Mouse (Mus musculus): ENCODE measurements around the gene Haghl. TPM values are rescaled to one million over a fixed set of nuclear protein-coding genes. Genes with fewer than 3 reads are reported as not detected.
"Not testable (repeated sequence)": the region's sequence is repeated elsewhere in the genome, so short reads cannot be mapped to it uniquely, and the experiment has no call there.

The Haghl gene
- polyA plus RNA-seq, 1 experiment, result 47.3 TPM

DNA sequence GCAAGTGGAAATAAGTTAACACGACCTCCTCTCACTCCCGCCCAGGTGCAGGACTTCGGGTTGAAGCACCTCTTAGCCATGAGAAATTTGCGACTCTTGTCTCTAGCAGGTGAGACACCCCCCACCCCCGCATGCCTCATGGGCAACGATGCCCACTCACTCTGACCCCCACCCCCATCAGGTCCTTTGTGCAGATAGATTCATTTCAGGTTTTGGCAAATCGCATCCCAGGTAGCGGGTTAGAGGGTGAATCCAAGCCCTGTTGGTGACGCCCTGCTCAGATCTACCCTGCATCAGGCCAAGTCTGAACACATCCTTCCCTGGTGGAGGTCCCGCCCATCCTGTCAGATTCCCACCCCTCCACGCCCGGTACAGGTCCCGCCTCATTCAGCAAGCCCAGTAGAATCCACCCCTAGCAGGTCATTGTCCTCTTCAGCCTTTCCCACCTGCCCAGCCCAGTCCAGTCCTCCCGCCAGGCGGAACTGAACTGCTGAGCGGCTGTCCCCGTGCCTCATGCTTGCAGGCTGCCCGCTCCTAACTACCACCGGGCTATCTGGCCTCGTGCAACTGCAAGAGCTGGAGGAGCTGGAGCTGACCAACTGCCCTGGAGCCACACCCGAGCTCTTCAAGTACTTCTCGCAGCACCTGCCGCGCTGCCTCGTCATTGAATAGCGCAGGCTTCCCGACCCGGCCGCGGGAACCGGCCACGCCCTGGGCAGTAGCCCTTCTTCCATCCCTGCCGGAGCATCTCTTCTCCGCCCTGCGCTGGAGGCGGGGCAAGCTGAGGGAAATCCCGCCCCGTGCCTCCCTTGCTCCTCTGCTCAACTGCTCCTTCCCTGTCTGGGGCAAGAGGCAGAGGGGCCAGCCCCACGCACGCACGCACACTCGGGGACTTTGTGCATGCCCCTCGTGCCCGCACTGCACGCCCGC is 33.6 kb upstream of the Haghl start:
- DNase-seq (ENCODE audit: low read depth), result no peak

DNA sequence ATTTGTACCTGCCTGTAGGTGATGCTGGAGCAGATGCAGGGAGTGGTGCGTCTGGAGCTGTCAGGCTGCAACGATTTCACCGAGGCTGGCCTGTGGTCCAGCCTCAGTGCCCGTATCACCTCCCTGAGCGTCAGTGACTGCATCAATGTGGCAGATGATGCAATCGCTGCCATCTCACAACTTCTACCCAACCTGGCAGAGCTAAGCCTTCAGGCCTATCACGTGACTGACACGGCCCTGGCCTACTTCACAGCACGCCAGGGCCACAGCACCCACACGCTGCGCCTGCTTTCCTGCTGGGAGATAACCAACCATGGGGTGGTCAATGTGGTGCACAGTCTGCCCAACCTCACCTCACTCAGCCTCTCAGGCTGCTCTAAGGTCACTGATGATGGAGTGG is 32.2 kb upstream of the Haghl start:
- DNase-seq (ENCODE audit: low read depth), result no peak

DNA sequence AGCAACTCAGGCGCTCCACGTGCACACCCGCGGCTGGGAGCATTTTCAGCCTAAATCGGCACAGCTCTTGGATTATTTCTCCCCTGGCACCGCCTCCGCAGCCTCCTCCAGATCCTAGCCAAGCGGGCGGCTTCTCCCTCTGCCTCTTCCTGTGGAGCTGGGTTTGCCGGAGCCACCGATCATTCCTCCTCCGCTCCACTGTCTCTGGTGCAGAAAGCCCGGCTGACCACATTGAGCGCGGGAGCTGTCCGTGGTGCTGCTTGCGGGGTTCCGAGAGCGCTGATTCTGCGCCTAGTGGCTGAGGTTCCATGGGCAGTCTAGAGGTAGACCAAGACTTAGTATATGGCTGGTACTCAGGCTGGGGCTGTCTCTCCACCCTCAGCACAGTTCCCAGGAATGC is 28.0 kb upstream of the Haghl start:
- no peak for DNase-seq (ENCODE audit: low read depth)

DNA sequence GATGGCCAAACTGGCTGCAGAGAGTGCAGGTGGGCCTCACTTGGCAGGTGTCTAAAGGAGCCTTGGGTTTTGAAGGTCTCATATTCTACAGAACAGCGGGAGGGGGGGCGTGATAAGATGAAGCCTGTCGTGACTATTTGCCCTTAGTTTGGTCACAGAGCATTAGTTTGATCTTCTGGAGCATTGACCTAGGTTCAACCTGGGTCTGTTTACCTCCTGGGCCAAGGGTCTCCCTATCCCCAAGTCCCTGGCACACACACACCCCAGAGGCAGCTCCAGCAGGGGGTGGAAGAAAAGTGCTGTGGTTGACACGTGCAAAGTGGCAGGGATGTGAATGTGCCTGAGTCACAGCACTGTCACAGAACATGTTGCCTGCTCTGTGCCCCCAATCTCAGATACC is 25.4 kb upstream of the Haghl start:
- DNase-seq (ENCODE audit: low read depth), result no peak

DNA sequence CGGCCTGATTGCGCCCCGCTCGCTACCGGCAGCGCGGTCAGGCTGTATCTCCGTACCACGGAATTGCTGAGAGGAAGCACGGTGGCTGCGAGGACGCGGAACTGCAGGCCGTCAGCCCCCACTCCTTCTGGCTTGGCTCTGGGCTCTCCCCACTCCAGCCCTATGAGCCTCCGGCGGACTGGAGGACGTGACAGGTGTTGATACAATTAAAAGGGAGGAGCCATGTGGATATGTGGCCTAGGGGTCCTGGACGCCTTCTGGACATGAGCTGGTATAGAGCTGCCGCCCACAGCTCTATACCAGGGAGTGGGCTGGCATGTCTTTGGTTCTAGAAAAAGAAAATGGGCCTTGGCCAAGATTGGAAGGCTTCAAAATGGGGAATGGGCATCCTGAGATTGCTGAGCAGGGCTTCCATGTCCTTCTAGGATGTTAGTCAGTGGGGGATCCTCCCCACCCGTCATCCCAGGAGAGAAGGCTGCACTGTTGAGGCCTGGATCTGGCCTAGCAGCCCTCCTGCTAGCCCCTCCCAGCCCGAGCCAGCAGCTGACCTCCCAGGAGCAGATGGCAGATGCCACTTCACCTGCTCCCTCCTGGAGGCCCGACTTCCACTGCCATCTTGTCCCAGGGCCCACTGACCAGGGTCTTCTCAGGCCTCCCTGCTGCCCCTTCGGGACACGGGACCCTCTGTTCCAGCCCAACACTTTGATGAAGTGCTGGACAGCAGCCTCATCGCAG is 24.3 kb upstream of the Haghl start:
- no peak for DNase-seq (ENCODE audit: low read depth)

DNA sequence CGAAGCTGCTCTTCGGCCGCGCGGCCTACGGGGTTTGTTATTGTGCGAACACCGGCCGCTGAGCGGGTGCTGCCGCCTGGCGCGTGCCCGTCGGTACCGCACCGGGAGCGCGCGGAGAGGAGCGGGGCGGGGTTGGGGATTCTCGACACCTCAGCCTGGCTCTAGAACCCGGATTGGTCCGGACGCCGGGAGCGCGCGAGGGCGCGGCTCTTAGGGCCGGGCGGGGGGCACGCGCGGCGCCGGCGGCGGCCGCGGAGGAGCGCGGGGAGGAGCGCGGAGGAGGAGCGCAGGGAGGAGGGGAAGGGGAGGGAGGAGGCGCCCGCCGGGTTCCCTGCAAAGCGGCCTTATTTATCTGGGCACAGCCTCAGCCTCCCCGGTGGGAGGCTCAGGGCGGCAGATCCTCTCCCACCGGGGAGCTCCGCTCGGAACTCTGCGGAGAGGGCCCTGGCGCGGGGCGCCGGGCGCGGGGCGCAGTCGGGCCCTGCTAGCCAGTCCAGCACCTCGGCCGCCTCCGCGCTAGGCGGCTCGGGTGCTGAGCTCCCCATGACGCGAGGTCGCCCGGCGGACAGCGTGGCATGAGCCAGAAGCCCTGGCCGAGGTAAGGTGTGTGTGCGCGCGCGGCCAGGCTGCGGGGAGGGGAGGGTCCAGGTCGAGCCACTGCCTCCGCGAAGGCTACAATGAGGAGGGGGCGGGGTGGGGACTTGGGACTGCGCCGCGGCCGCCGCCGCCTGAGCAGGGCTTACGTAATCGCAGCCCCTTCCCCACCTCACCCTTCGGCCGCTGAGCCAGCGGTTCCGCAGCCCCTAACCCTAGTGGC is 23.5 kb upstream of the Haghl start, which contains the start of gene Fbxl16:
Gene Fbxl16, plus strand, starts transcription at position 297 of the 817 bp plus-strand sequence.
- DNase-seq (ENCODE audit: low read depth), result no peak

DNA sequence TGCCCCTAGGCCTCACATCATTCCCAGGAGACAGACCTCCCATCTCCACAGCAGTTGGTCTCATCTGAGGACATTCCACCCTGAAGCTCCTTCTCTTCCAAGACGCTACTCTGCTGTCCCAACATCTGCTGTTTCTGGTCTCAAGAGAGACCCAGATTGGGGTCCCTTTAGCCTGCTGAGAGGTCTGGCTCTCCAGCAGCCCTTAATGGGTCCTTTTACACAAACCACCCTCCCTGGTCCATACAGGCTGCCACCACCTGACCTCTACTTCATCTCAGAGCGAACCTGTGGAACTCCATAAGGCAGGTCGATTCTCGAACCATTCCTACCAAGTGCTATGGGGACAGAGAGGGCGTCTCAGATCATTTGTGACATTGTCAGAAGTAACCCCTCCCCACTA is 22.6 kb upstream of the Haghl start:
- no peak for DNase-seq (ENCODE audit: low read depth)

DNA sequence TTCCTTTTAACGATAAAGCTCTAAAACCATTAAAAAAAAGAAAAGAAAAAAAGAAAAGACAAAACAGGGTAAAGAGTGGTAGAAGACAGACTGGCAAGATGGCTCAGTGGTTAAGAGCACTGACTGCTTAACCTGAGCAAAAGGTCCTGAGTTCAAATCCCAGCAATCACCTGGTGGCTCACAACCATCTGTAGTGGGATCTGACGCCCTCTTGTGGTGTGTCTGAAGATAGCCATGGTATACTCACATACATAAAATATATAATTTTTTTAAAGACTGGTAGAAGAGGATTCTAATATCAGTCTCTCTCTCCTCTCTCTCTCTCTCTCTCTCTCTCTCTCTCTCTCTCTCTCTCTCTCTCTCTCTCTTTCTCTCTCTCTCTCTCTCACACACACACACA is 22.0 kb upstream of the Haghl start:
- DNase-seq (ENCODE audit: low read depth), result not testable (repeated sequence)

DNA sequence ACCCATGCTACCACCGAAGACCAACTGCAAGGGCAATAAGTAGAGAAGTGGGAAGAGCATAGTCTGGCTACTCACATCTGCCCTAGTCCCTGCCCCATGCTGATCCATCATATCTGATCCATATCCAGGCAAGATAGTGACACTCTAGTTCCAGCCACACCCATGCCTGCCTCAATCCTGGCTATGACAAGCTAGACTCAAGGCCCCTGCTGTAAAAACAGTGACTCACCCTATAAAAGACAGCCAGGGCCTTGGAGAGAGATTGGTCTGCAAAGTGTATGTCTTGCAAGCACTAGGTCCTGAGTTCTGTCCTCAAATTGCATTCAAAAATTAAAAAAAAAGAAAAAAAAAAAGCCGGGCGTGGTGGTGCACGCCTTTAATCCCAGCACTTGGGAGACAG is 21.0 kb upstream of the Haghl start:
- DNase-seq (ENCODE audit: low read depth), result no peak

DNA sequence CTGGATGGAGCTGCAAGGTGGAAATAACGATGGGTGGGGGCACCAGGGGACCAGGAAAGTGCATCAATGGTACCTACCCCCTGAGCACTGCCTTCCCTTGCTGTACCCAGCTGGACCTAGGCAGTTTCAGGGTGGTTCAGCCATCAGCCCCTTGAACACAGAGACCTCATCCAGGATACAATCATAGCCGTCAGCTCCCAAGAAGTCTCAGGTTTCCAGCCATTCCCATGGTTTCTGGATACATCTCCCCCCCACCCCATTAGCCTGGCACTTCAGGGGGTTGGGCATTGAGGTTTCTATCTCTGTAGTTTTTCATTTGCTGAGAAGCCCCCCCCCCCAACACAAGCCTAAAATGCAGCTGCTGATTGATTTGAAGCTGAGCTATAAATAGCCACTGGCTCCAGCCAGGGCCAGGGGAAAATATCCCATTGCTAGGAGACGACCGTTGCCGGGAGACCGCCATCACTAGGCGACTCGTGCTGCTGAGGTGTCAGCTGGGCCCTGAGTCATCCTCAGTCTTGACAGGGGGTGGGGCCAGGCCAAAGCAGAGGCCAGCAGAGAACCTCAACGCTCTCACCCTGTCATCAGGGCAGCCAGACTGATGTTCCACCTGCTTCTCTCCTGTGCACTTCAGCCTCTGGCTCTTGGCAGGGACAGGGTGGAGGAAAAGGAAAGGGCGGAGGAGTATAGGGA is 17.5 kb upstream of the Haghl start:
- DNase-seq (ENCODE audit: low read depth), result no peak

DNA sequence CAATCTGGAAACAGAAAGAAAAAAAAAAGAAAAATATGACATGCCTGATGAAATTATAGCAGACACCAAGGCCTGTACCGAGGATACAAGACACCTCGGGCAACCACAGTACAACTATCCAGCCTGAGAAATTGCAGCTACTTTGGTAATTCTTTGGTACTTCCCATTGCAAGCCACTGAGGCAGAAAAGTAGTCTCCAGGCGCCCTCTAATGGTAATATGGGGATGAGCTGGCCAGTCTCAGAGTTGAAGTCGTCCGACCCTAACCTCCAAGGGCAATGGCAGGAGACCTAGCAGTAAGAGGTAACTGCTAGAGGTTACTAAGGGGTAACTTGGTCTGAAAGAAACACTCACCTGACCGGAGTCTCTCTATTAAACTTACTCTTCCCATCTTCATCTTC is 15.6 kb upstream of the Haghl start:
- no peak for DNase-seq (ENCODE audit: low read depth)

DNA sequence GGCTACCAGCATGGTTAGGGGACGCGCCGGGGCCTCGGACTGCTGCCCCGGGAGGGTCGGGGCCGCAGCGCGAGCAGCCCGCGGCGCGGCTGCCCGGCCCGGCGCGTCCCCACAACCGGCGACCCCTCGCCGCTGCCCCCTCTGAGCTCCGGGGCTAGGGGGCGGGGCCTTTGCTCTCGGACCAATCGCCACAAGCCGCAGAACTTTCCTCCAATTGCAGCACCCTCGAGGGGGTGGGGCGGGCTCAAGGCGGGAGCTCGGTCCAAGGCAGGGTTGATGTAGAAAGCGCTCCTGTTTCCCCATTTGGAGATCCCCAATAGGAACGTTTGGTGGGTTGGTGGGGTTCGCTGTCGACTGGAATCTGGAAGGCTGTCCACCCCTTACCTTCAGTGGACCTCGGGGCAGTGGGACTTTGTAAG is 11.5 kb upstream of the Haghl start, which contains the start of gene Metrn:
Gene Metrn, minus strand, starts transcription at position 186 of the 419 bp plus-strand sequence.
- DNase-seq (ENCODE audit: low read depth), result no peak

DNA sequence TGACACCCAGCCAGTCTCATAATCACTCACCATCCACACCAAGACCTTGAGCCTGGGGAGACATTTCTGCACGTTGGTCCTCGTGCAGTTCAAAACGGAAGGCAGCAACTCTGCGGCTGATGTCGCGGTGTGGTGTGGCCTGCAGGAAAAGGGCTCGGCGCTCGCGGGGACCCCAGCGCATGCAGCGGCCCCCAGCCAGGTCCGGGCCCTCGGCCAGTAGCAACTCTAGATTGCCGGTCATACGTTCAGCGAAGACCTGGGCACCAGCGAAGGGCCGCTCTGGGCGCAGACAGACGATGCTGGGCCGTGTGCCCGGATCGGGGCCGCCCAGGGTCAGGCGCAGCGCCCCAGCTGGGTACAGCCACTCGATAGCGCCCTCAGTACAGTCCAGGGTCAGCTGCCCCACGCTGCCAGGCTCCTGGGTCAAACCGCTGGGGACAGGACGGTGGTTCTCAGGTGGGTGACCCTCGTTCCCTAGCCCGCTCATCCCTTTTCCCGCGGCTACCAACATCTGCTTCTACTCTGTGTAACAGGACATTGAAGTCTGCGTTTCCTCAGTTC is 10.8 kb upstream of the Haghl start:
- no peak for DNase-seq (ENCODE audit: low read depth)

DNA sequence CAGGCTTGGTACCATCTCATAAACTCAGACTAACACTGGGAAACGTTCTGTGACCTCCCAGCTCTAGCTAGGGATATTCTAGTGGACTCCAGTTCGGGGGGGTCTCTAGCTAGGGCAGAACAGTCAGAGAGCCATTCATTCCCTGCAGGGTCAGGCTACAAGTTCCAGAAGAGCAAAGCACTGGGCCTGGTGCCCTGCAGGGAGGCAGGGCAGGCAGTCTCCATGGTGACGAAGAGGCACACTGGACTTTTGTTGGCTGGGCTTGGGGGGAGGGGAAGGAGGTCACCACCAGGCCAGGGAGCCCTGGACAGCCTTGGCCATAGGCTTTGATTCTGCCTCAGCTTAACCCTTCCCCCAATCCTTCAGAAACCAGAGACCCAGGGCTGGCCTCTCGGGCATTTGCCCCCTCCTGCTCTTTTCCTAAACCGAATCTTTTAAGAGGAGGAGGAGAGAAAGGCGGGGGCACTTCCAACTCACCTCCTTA is 10.2 kb upstream of the Haghl start, which contains the start of gene AC134908.4:
Gene AC134908.4, minus strand, starts transcription at position 51 of the 484 bp plus-strand sequence.
- no peak for DNase-seq (ENCODE audit: low read depth)

DNA sequence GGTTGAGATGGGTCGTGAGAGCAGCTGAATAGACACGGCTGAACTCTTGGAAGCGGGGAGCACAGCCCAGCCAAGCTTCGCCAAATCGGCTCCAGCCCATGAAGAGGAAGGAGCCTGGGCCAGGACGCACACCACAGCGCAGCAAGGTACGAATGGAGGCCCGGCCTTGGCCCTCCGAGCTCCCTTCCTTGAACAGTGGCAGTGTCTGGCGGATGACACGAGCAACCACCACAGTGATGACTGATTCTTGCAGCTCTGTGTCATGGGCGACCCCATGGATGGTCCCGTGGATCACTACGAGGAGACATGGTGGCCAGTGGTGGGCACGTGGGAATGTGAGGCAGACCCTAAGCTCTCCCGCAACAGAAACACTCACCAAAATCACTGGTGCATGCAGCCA is 9.5 kb upstream of the Haghl start:
- no peak for DNase-seq (ENCODE audit: low read depth)

DNA sequence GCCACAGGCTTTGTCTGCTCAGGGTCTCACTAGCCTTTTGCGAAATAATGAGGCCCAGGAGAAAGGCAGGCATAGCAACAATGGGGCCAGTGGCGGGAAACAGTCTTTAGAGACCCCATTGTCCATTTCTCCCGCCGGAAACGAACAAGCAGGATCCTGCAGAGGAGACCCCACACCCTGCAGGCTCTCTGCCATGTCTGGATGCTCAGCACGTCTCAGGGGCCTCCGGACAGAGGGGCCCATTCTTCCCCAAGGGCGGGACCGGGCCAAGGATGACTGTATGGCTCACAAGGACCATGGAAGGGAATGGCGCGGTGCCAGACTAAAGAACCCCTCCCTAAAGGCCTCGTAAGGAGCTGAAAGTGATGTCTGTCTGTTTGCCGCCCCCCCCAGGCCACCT is 8.7 kb upstream of the Haghl start:
- DNase-seq (ENCODE audit: low read depth), result no peak

DNA sequence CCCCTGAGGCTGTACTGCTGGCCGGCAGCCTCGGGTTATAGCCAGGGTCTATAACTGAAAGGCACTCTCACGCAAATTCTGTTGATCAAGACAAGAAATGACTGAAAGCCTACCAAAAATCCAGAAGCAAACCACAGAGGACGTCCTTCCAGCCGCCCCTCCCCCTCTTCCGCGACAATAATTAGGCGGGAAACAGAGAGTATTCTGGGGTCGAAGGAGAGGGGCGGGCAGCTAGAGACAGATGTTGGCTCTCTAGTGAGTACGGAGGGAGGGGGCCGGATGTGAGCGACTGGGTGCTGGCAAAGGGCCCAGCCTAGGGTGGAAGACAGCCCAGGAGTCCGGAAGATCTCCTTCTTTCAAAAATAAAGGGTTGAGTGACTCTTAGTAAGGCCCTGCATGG is 7.1 kb upstream of the Haghl start, which contains the start of gene Fam173a:
Gene Fam173a, minus strand, starts transcription at position 287 of the 400 bp plus-strand sequence.
- no peak for DNase-seq (ENCODE audit: low read depth)

DNA sequence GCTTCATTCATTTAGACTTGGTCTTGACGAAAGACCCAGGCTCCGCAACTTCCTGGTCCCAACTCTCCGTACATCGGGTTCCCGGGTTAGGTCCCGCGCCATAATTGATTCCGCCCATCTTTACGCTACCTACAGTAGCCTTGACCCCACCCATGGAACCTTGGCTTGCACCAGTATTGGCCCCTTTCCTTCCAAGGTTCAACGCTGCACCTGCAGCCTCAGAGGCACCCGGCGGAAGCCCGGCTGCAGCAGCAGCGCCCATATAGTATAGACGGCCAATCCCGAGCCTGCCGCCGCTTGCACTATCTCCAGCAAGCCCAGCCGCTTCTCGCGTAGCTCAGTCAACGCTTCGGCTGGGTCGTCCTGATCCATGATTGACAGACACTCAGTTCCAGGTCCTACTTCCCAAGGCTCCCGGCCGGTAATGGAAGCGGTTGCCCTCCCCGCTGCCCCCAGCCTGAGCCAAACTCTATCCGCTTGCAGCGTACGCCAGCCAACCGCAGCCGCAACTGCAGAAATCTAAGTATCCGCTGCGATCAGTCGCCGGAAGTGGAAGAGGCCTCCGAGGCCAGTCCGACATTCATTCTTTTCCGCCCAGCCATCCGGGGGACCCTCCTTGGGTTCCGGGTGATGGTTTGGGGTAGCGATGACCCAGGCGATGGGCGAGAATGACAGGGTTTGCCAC is 6.5 kb upstream of the Haghl start:
- DNase-seq (ENCODE audit: low read depth), result no peak

DNA sequence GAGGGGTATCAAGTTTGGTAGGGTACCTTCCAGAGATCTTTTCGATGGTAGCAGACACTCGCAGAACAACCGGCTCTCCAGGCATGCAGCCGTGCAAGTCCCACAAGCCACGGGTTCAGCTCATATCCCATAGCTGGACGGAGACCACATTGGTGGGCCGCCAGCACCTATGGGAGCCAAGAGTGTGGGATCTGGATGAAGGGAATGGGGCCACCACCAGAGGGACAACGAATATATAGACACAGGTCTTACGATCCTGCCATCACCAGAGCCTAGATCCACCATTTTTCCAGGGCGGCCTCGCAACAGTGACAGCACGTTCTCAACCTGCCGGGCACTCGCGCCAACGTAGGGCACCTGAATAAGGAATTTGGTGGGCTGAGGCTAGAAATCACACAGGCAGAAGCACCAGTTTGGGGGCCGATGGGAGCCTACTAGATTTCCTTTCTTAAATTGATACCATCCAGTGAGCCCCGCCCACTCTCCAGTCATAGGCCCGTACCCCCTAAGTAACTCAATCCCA is 5.9 kb upstream of the Haghl start:
- no peak for DNase-seq (ENCODE audit: low read depth)

All from gonadal fat pad, adult 2 months (tissue).